Mouse (Mus musculus): ENCODE measurements around the gene Snx30.
A peak's percentile ranks its signal among the peaks of the same experiment; 100 is the strongest.

Snx30 gene

GRCm38 (mm10) chr4:59902547-59902946, 96.9 kb downstream of the Snx30 start:
- no peak for DNase-seq (ENCODE audit: low spot score in 2 of 2)

GRCm38 (mm10) chr4:59907092-59907491, 101.5 kb downstream of the Snx30 start:
- DNase-seq (ENCODE audit: low spot score in 2 of 2), result no peak

DNA sequence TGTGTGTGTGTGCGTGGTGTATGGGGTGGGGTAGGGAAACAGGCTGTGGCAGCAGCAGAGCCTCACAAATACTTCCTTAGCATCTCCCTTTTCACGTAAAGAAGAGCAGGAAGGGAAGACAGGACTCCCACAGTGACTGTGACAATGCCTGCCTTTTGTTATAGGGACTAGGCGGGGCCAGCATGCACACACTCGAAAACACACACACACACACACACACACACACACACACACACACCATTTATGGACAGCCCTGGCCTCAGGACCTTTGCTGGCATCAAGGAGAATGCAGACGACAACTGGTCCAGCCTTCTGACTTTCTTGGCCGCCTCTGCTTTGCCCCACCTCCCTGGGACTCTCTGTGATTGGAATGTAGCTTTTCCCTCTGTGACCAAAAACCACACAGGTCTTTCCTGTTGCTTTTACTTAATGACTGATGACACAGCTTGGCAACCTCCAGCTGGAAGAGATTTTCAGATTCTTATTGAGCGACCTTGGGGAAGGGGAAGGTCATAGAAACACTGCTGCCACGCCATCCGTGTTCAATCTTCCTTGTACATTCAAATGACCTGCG, 102.1 kb downstream of the Snx30 start:
- no peak for DNase-seq (ENCODE audit: low spot score in 2 of 2)

GRCm38 (mm10) chr4:59908785-59909184, 103.1 kb downstream of the Snx30 start:
- DNase-seq (ENCODE audit: low spot score in 2 of 2), result no peak

DNA sequence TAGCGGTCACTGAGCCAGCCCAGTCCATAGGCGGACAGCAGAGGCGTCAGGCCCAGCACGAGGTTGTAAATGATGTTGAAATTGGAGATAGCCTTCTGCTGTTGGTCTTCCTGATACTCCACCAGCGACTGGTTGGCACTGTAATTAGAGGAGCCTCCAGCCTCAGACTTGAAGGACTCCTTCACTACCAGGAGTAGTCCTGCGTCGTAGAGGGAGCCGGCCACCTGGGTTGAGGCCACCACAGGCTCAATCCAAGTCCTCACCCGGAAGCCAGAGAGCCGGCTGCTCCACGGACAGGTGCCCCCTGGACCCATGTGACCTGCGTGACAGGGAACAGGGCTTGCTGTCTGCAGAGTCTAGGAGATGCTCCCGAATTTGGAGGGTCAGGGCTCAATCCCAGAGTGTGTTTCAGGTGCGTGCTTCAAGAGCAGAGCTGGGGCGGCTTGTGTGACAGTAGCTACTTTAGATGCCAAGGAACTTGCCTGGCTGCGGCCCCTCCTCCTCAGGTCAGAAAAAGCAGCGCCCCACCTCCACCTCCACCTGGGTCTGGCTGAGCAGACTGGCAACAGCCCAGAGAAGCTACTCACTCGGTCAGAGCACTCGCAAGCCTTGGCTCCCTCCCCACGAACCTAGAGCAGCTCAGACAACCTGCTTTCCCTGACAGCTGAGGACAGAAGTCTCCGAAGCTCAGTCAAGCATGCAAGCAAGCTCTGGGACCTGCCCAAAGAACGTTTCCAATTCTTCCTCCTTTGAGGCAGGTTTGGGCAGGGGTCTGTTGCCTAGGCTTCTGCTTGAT, 109.2 kb downstream of the Snx30 start, which contains the start of gene Slc46a2:
TSS of gene Slc46a2 (minus strand) at position 449 of the 796 bp plus-strand sequence.
- DNase-seq (ENCODE audit: low spot score in 2 of 2), result no peak

- DNase-seq (ENCODE audit: low spot score in 2 of 2), result no peak
Observed at GRCm38 (mm10) chr4:59917966-59918365, 112.3 kb downstream of the Snx30 start.

- no peak for DNase-seq (ENCODE audit: low spot score in 2 of 2)
Observed at GRCm38 (mm10) chr4:59925082-59925481, 119.4 kb downstream of the Snx30 start.

DNA sequence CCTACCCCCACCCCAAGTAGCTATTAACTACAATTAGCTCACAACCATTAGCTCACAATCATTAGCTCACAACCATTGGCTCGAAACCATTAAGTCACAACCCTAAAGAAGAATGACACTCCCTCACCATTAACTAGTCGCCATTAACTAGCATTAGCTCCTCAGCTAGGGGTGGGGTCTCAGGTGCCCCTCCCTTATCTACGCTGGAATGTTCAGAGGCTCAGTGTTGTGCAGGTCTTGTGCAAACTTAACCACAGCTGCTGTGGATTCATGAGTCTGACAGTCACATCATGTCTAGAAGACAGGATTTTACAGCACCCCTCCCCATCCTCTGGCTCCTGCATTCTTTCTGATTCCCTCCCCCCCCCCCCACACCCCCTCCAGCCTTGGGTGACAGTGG, 122.0 kb downstream of the Snx30 start:
- DNase-seq (ENCODE audit: low spot score in 2 of 2), result no peak

- peak; percentile 38 to 39 for DNase-seq (ENCODE audit: low spot score in 2 of 2)
Observed at GRCm38 (mm10) chr4:59928347-59928746, 122.7 kb downstream of the Snx30 start.

- peak in 1 of 2 experiments; percentile 5 for DNase-seq (ENCODE audit: low spot score in 2 of 2)
Observed at GRCm38 (mm10) chr4:59932505-59933281, 127.1 kb downstream of the Snx30 start.

DNA sequence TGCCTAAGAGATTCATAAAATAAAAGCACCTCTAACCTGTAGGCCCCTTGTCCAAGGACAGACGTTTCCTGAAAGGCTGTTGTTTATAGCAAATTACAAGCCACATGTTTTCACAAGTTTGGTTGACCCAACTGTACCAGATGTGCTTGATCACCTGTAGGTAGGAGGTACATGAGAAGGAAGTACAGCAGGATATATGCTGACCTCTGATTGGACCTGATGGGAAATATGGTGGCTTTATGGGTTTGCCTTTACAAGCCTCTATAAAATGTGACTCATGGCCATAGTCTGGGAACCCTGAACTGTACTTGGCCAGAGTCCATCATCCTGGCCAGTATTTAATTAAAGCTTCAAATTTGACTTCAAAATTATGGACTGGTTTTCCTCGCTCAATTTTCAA, 131.9 kb downstream of the Snx30 start:
- DNase-seq (ENCODE audit: low spot score in 2 of 2), result no peak
